Mouse (Mus musculus) embryonic fibroblast, embryonic 13.5 days (primary cell): ENCODE measurements at regions not wholly inside any gene's neighbourhood (a gene's known extent, or its start where the extent isn't known, plus 50 kb on each side); places are given as distances from the start of the nearest gene placed in this dataset.

Experiments used
- CTCF ChIP-seq: IDR thresholded peaks from 2 replicates; pipeline ENCODE4 v1.5.1; 2011; ENCODE audit warnings: mild to moderate bottlenecking, control low read depth, low read length, moderate library complexity, borderline replicate concordance; ENCODE audit not compliant: insufficient read depth
- POLR2A ChIP-seq: IDR thresholded peaks from 2 replicates; pipeline ENCODE4 v1.6.1; 2011; ENCODE audit warnings: low read depth, mild to moderate bottlenecking, control low read depth, low read length, moderate library complexity

DNA sequence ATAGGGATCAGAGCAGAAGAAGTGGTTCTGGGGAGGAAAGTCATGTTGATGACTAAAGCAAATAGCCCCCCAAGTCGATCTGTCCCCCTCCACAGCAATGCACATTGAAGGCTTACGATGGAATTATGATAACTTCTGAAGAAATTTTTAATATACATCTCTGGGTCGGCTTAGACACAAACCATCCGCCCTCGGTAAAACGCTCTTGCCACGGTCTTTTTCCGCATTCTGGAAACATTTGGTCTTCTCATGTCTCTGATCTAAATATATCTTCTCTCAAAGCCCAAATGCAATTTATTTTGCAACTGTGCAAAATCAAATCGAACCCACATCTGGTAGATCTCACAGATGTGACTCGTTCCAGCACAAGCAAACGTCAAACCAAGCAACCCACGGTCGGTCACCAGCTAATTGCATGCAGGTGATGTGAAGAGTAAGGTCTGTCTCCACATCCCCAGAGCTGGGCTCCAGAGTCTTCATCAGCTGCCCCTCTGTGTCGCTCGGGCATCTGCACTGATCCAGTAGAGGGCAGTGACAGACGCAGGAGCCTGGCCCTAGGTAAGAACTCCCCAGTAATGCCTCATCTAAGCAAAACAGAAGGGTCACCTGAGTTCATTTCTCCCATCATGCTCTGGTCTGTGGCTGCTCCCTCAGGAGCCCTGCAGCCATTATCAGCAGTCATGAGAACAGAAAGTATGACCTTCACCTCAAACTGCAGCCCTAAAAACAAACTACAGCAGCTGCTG, 79.5 kb upstream of the Gm47985 start:
- TF ChIP-seq CTCF (no peak), POLR2A (no peak)
